Mouse (Mus musculus): ENCODE measurements around the gene Hmgn5. TPM values are rescaled to one million over a fixed set of nuclear protein-coding genes. Genes with fewer than 3 reads are reported as not detected.

Hmgn5 gene
- total and polyA plus RNA-seq, 3 experiments = 9.8 to 164 (median 102) TPM

- Histone ChIP-seq H3K9me3 (replicated peaks; ENCODE audit: insufficient read depth, low read length) (no peaks in the 10 kb centered on the region), H3K36me3 (ENCODE audit: control insufficient read depth in 1 of 2, insufficient read depth in 2 of 2, low read length in 2 of 2) (peaks cover 3 to 9% of the 10 kb centered on the region in 2 experiments; a peak in 2 of 4 replicates), H3K9ac (ENCODE audit: control insufficient read depth, low read depth, low read length, poor library complexity, severe bottlenecking) (peak overlapping the region; percentile 86), H3K4me1 (ENCODE audit: control insufficient read depth in 1 of 2, insufficient read depth in 2 of 2, low read length in 2 of 2) (peaks cover 4 to 7% of the 10 kb centered on the region in 2 experiments), H3K27me3 (ENCODE audit: control insufficient read depth in 1 of 2, insufficient read depth in 2 of 2, low read length in 2 of 2) (no peaks in the 10 kb centered on the region), H3K4me3 (ENCODE audit: control insufficient read depth in 1 of 2, insufficient read depth in 1 of 2, low read depth in 2 of 2, low read length in 2 of 2) (peak overlapping the region; percentile 63 to 71), H3K27ac (ENCODE audit: control insufficient read depth, low read depth, low read length) (peak overlapping the region; percentile 71), H3K79me2 (ENCODE audit: control insufficient read depth, insufficient read depth, low read length, poor library complexity) (peaks cover 8% of the 10 kb centered on the region; the same call in 1 of the 2 replicates)
- peak; percentile 96 for DNase-seq (ENCODE audit: low read depth, low spot score)
- peak in 2 of 3 experiments; percentile 55 to 69; a peak in 4 of 6 replicates for TF ChIP-seq CTCF (IDR thresholded peaks at IDR 0.05 in 2 of 3, conservative IDR thresholded peaks at IDR 0.05 in 1 of 3; ENCODE audit: control insufficient read depth in 1 of 3, insufficient read depth in 1 of 3, low read depth in 2 of 3, low read length in 3 of 3, poor library complexity in 1 of 3, severe bottlenecking in 1 of 3)
- no peak for TF ChIP-seq ETS1 (IDR thresholded peaks at IDR 0.05; ENCODE audit: low read depth, low read length)
Observed at GRCm38 (mm10) chrX:109012371-109013031, 703 bp downstream of the Hmgn5 start.

DNA sequence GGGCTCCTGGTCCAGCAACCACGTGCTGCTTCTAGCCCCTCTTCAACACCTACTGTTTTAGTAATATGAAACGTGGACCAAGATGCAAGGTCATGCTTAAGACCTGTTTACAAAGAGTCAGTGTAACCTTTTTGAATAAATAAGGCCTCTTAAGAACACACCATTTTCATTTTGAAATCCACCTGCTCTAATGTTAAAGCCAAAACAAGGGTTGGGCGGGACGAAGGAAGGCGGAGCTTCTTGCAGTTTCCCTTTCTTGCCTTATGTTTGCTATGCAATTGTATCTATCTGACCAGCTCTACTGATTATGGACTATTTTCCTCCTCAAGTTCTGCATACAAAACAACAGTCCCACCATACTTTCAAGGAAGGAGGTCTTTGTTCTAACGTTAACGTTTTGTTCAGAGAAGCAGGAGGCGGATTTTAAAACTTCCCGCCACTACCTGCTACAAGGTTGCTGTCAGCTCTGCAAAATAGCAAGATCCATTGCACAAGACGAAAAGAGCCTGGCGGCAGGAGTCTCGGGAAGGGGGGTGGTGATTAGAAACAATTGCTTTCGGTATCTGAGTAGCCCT is 1.5 kb downstream of the Hmgn5 start:
- peak overlapping the region; percentile 63 to 71 for H3K4me3 ChIP-seq (ENCODE audit: control insufficient read depth in 1 of 2, insufficient read depth in 1 of 2, low read depth in 2 of 2, low read length in 2 of 2)
- no peaks in the 10 kb centered on the region for H3K27me3 ChIP-seq (ENCODE audit: control insufficient read depth in 1 of 2, insufficient read depth in 2 of 2, low read length in 2 of 2)
- DNase-seq (ENCODE audit: low read depth, low spot score) = peak; percentile 94
- H3K4me1 ChIP-seq (ENCODE audit: control insufficient read depth in 1 of 2, insufficient read depth in 2 of 2, low read length in 2 of 2) = peaks cover 4 to 7% of the 10 kb centered on the region in 2 experiments
- H3K36me3 ChIP-seq (ENCODE audit: control insufficient read depth in 1 of 2, insufficient read depth in 2 of 2, low read length in 2 of 2) = peaks cover 3 to 9% of the 10 kb centered on the region in 2 experiments; a peak in 3 of 4 replicates
- TF ChIP-seq MAX (IDR thresholded peaks at IDR 0.05; ENCODE audit: low read length) (no peak), POLR2A (IDR thresholded peaks at IDR 0.05; ENCODE audit: control insufficient read depth in 1 of 2, insufficient read depth in 1 of 2, low read depth in 1 of 2, low read length in 2 of 2, poor library complexity in 1 of 2) (peak in 1 of 2 experiments; percentile 59; a peak in 2 of 4 replicates), GATA1 (IDR thresholded peaks at IDR 0.05; ENCODE audit: low read depth, low read length) (0 out of 2 replicates have a peak, but pooled peaks have one; percentile 44)
- H3K79me2 ChIP-seq (ENCODE audit: control insufficient read depth, insufficient read depth, low read length, poor library complexity) = peaks cover 8% of the 10 kb centered on the region; the same call in 1 of the 2 replicates
- H3K9me3 ChIP-seq (replicated peaks; ENCODE audit: insufficient read depth, low read length) = no peaks in the 10 kb centered on the region
- peak overlapping the region; percentile 83 for H3K27ac ChIP-seq (ENCODE audit: control insufficient read depth, low read depth, low read length)
- peak overlapping the region; percentile 86 for H3K9ac ChIP-seq (ENCODE audit: control insufficient read depth, low read depth, low read length, poor library complexity, severe bottlenecking)

DNA sequence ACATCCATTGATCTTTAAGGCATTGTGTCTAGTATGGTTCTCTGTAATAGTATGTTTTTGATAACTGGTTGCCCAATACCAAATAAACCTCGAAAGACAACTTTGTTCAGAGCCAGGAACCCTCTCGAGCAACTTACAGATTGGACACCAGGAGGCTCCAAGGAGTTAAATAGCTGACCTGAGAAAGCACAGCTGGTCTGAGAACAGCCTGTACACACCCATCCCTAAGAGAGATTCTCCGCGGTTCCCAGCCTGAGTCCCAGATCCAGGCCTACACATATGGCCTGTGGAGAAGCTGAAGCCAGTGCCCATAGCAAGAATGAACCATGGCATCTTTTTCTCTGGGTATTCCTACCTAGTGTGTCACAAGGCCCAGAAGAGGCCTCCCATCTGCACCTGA is 11.9 kb downstream of the Hmgn5 start:
- no peak overlapping the region for H3K4me3 ChIP-seq (ENCODE audit: control insufficient read depth in 1 of 2, insufficient read depth in 1 of 2, low read depth in 2 of 2, low read length in 2 of 2)
- peaks cover 6 to 10% of the 10 kb centered on the region in 2 experiments for H3K36me3 ChIP-seq (ENCODE audit: control insufficient read depth in 1 of 2, insufficient read depth in 2 of 2, low read length in 2 of 2)
- no peaks in the 10 kb centered on the region for H3K27me3 ChIP-seq (ENCODE audit: control insufficient read depth in 1 of 2, insufficient read depth in 2 of 2, low read length in 2 of 2)
- H3K9me3 ChIP-seq (replicated peaks; ENCODE audit: insufficient read depth, low read length) = no peaks in the 10 kb centered on the region
- TF ChIP-seq RAD21 (IDR thresholded peaks at IDR 0.05; ENCODE audit: low read depth, low read length) (peak; percentile 13), CTCF (IDR thresholded peaks at IDR 0.05 in 2 of 3, conservative IDR thresholded peaks at IDR 0.05 in 1 of 3; ENCODE audit: control insufficient read depth in 1 of 3, insufficient read depth in 1 of 3, low read depth in 2 of 3, low read length in 3 of 3, poor library complexity in 1 of 3, severe bottlenecking in 1 of 3) (peak in 1 of 3 experiments; percentile 28; a peak in 2 of 6 replicates), USF1 (IDR thresholded peaks at IDR 0.05; ENCODE audit: low read depth, low read length) (no peak), ZC3H11A (IDR thresholded peaks at IDR 0.05; ENCODE audit: low read depth, low read length) (no peak), SMC3 (IDR thresholded peaks at IDR 0.05; ENCODE audit: low read depth, low read length) (peak; percentile 45), TCF12 (IDR thresholded peaks at IDR 0.05; ENCODE audit: low read depth, low read length) (no peak), ELF1 (IDR thresholded peaks at IDR 0.05; ENCODE audit: low read depth, low read length) (no peak)
- no peak overlapping the region for H3K27ac ChIP-seq (ENCODE audit: control insufficient read depth, low read depth, low read length)
- H3K4me1 ChIP-seq (ENCODE audit: control insufficient read depth in 1 of 2, insufficient read depth in 2 of 2, low read length in 2 of 2) = peaks cover 0 to 6% of the 10 kb centered on the region in 2 experiments; a peak in 2 of 4 replicates
- no peak for DNase-seq (ENCODE audit: low read depth, low spot score)
- H3K9ac ChIP-seq (ENCODE audit: control insufficient read depth, low read depth, low read length, poor library complexity, severe bottlenecking) = no peak overlapping the region
- H3K79me2 ChIP-seq (ENCODE audit: control insufficient read depth, insufficient read depth, low read length, poor library complexity) = no peaks in the 10 kb centered on the region

Other genes starting within 250 kb of the Hmgn5 start
- 8.4 and 9.0 TPM in 2 replicates for gene Brwd3, start 179.0 kb downstream of the Hmgn5 start, total RNA-seq (2012; rRNA removed)
- 100 to 1,000 TPM in 1 of 2 experiments, 10 to 100 TPM in 1; 10.8 to 136 TPM for gene Brwd3, start 179.0 kb downstream of the Hmgn5 start, polyA plus RNA-seq (2012; ENCODE audit: insufficient read depth in 1 of 2, insufficient read length in 2 of 2, low read depth in 1 of 2, low replicate concordance in 2 of 2, missing spikeins in 1 of 2)
- gene Sh3bgrl, start 82.0 kb upstream of the Hmgn5 start, total RNA-seq (2012; rRNA removed) = 79.7 and 83.6 TPM in 2 replicates
- 100 to 1,000 TPM in 1 of 2 experiments, 10 to 100 TPM in 1; 50.5 to 126 TPM for gene Sh3bgrl, start 82.0 kb upstream of the Hmgn5 start, polyA plus RNA-seq (2012; ENCODE audit: insufficient read depth in 1 of 2, insufficient read length in 2 of 2, low read depth in 1 of 2, low replicate concordance in 2 of 2, missing spikeins in 1 of 2)
- gene Gm6377, start 183.4 kb upstream of the Hmgn5 start, total RNA-seq (2012; rRNA removed) = 0.08 and 0.36 TPM in 2 replicates
- gene Gm6377, start 183.4 kb upstream of the Hmgn5 start, polyA plus RNA-seq (2012; ENCODE audit: insufficient read depth in 1 of 2, insufficient read length in 2 of 2, low read depth in 1 of 2, low replicate concordance in 2 of 2, missing spikeins in 1 of 2) = under 1 TPM in 1 of 2 experiments, not detected in 1; 0.07 TPM

All from MEL (cell line).